Mouse (Mus musculus) C2C12 (cell line): ENCODE results near the gene Dnaja4.

ENCODE experiments used
- CEBPB ChIP-seq: IDR thresholded peaks from one replicate; pipeline ENCODE4 v1.6.1; 2011; ENCODE audit warnings: low read depth, mild to moderate bottlenecking, control low read depth, moderate library complexity
- CTCF ChIP-seq: IDR thresholded peaks from one replicate; pipeline ENCODE4 v1.5.1; 2011; ENCODE audit not compliant: control insufficient read depth, insufficient read depth, insufficient read length
- FOSL1 ChIP-seq: IDR thresholded peaks from one replicate; pipeline ENCODE4 v1.8.0; 2011; ENCODE audit warnings: mild to moderate bottlenecking, low read length; ENCODE audit not compliant: poor library complexity, insufficient read depth, severe bottlenecking
- MAX ChIP-seq: IDR thresholded peaks from one replicate; pipeline ENCODE4 v1.6.1; 2011; ENCODE audit warnings: mild to moderate bottlenecking, control low read depth
- MYOD1 ChIP-seq: IDR thresholded peaks from one replicate; pipeline ENCODE4 v1.6.1; 2011; ENCODE audit warnings: low read depth; ENCODE audit not compliant: control insufficient read depth, insufficient read length
- MYOG ChIP-seq: IDR thresholded peaks from one replicate; pipeline ENCODE4 v1.6.1; 2011; ENCODE audit not compliant: control insufficient read depth, insufficient read length; ENCODE audit errors: extremely low read depth
- USF1 ChIP-seq: IDR thresholded peaks from one replicate; pipeline ENCODE4 v1.6.1; 2011; ENCODE audit warnings: low read depth, mild to moderate bottlenecking, control low read depth, moderate library complexity

DNA sequence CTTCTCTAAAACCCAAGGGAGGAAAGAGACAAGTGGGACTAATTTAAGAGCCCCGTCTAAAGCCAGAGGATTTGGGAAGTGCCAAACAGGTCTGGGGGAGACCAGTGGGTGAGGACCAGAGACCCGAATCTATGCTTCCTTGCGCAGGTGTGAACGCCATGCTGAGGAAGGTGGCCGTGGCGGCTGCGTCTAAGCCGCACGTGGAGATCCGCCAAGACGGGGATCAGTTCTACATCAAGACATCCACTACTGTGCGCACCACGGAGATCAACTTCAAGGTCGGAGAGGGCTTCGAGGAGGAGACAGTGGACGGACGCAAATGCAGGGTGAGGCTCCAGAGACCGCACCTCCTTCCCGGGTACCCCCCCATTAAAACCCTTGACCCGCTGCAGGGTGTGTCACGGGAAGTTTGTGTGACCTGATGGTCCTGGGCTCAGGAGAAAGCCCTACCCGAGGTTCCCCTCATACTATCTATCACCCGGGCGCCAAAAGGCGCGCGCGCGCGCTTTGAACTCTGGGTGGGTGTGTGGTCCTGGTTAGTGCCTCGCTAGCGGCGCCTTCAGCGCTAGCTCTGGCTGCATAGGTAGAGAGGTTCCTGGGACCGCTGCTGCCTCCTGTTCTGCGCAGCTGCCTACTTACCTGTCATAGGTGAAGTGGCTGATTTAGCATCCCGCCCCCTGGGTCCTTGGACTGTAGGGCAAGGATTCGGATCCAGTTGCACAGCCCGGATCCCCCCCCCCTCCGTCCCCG is 66.8 kb downstream of the Dnaja4 start:
- no peak for TF ChIP-seq CTCF
- TF ChIP-seq USF1: no peak
- no peak for TF ChIP-seq CEBPB
- no peak for TF ChIP-seq FOSL1
- no peak for TF ChIP-seq MAX
- TF ChIP-seq MYOD1: no peak
- TF ChIP-seq MYOG: no peak
